Mouse (Mus musculus): Measurements from ENCODE around the gene Ccdc85c. TPM values are rescaled to one million over a fixed set of nuclear protein-coding genes. Genes with fewer than 3 reads are reported as not detected.

Gene Ccdc85c
- polyA plus RNA-seq, 1 experiment from 2014 or later = 8.3 TPM

GRCm38 (mm10) chr12:108246759-108247500 lies 28.3 kb downstream of the Ccdc85c start:
- no peak for DNase-seq
- peaks cover 32% of the 10 kb centered on the region for H3K4me1 ChIP-seq (ENCODE audit: insufficient read depth)
- no peak overlapping the region for H3K4me2 ChIP-seq
- no peak overlapping the region for H3K27ac ChIP-seq (ENCODE audit: low read depth)
- H3K27me3 ChIP-seq (ENCODE audit: insufficient read depth, low read length) = no peaks in the 10 kb centered on the region
- no peak for ATAC-seq (ENCODE audit: insufficient read depth)
- 69% methylated on average over 10 of the region's 10 CpGs for WGBS
- TF ChIP-seq CTCF (IDR thresholded peaks at IDR 0.05; ENCODE audit: low read depth) = no peak
- no peak overlapping the region for H3K9ac ChIP-seq
- H3K9me3 ChIP-seq (ENCODE audit: low read depth, low read length) = no peaks in the 10 kb centered on the region
- H3K4me3 ChIP-seq (ENCODE audit: low read depth, low read length) = no peak overlapping the region
- H3K36me3 ChIP-seq (ENCODE audit: insufficient read depth) = no peaks in the 10 kb centered on the region

- ATAC-seq (ENCODE audit: insufficient read depth) = no peak
- Histone ChIP-seq H3K27me3 (ENCODE audit: insufficient read depth, low read length) (no peaks in the 10 kb centered on the region), H3K36me3 (ENCODE audit: insufficient read depth) (no peaks in the 10 kb centered on the region), H3K4me1 (ENCODE audit: insufficient read depth) (peaks cover 34% of the 10 kb centered on the region), H3K9me3 (ENCODE audit: low read depth, low read length) (no peaks in the 10 kb centered on the region), H3K4me3 (ENCODE audit: low read depth, low read length) (no peak overlapping the region), H3K4me2 (no peak overlapping the region), H3K27ac (ENCODE audit: low read depth) (no peak overlapping the region), H3K9ac (no peak overlapping the region)
- WGBS = 42% methylated on average over 9 of the region's 9 CpGs
- no peak for TF ChIP-seq CTCF (IDR thresholded peaks at IDR 0.05; ENCODE audit: low read depth)
- no peak for DNase-seq
Observed at GRCm38 (mm10) chr12:108245579-108245978, 29.6 kb downstream of the Ccdc85c start.

DNA sequence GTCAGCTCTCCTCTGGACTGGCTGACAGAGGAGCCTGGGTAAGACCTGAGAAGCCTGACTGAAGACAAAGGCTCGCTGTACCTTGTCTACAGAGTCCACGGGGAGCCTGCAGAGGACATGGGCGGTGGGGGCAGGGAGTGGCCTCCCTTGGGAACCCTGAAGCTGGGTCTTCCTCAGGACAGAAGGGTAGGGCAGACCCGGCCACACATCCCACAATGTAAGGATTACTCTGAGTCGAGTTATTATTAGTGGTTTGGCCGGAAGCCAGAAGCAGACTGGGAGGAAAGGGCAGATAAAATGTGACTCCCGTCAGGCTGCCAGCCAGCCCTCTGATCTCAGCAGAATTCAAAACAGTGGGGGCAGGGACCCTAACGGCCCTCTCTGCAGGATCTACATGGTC lies 30.4 kb downstream of the Ccdc85c start:
- no peak overlapping the region; the same call in 1 of the 2 replicates for H3K9ac ChIP-seq
- H3K9me3 ChIP-seq (ENCODE audit: low read depth, low read length) = no peaks in the 10 kb centered on the region
- H3K27me3 ChIP-seq (ENCODE audit: insufficient read depth, low read length) = no peaks in the 10 kb centered on the region
- DNase-seq = peak; percentile 94
- H3K36me3 ChIP-seq (ENCODE audit: insufficient read depth) = no peaks in the 10 kb centered on the region
- peak; percentile 55 for ATAC-seq (ENCODE audit: insufficient read depth)
- H3K4me3 ChIP-seq (ENCODE audit: low read depth, low read length) = no peak overlapping the region
- H3K4me2 ChIP-seq = peak overlapping the region; percentile 34
- TF ChIP-seq CTCF (IDR thresholded peaks at IDR 0.05; ENCODE audit: low read depth) = no peak
- peak overlapping the region; percentile 19; the same call in 1 of the 2 replicates for H3K27ac ChIP-seq (ENCODE audit: low read depth)
- WGBS = 2% methylated on average over 8 of the region's 8 CpGs
- peaks cover 36% of the 10 kb centered on the region for H3K4me1 ChIP-seq (ENCODE audit: insufficient read depth)

DNA sequence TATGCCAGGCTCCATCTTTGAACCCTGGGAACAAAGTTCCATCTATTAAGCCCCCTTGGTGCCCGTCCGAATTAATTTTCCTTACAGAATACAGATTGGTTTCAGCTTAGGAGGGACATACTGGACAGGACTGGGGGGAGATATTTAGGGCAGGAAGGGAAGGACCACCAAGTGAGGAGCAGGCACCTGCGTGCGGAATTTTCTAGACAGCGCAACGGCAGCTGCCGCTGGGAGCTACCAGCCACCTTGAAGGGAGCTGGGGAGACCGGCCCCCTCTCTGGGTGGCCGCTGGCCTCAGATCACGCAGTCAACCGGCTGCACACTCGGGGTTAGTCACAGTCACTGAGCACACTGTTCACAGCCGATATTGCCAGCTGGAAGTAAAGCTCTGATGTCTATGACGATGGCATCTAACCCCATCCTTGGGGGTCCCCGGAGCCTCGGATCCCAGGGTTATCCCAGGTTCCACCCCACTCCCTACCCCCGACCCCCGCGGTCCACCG lies 32.9 kb downstream of the Ccdc85c start:
- H3K27me3 ChIP-seq (ENCODE audit: insufficient read depth, low read length) = no peaks in the 10 kb centered on the region
- H3K4me1 ChIP-seq (ENCODE audit: insufficient read depth) = peaks cover 45% of the 10 kb centered on the region
- no peak overlapping the region; the same call in 1 of the 2 replicates for H3K9ac ChIP-seq
- no peaks in the 10 kb centered on the region for H3K36me3 ChIP-seq (ENCODE audit: insufficient read depth)
- WGBS = 82% methylated on average over 20 of the region's 20 CpGs
- H3K9me3 ChIP-seq (ENCODE audit: low read depth, low read length) = no peaks in the 10 kb centered on the region
- ATAC-seq (ENCODE audit: insufficient read depth) = no peak
- no peak for DNase-seq
- H3K4me3 ChIP-seq (ENCODE audit: low read depth, low read length) = no peak overlapping the region
- no peak overlapping the region for H3K4me2 ChIP-seq
- no peak overlapping the region for H3K27ac ChIP-seq (ENCODE audit: low read depth)
- no peak for TF ChIP-seq CTCF (IDR thresholded peaks at IDR 0.05; ENCODE audit: low read depth)

GRCm38 (mm10) chr12:108241626-108242025 lies 33.6 kb downstream of the Ccdc85c start:
- Histone ChIP-seq H3K9ac (no peak overlapping the region; the same call in 1 of the 2 replicates), H3K27ac (ENCODE audit: low read depth) (no peak overlapping the region), H3K4me3 (ENCODE audit: low read depth, low read length) (no peak overlapping the region), H3K36me3 (ENCODE audit: insufficient read depth) (no peaks in the 10 kb centered on the region), H3K9me3 (ENCODE audit: low read depth, low read length) (no peaks in the 10 kb centered on the region), H3K4me1 (ENCODE audit: insufficient read depth) (peaks cover 41% of the 10 kb centered on the region), H3K27me3 (ENCODE audit: insufficient read depth, low read length) (no peaks in the 10 kb centered on the region), H3K4me2 (no peak overlapping the region)
- no peak for TF ChIP-seq CTCF (IDR thresholded peaks at IDR 0.05; ENCODE audit: low read depth)
- no peak for DNase-seq
- no peak for ATAC-seq (ENCODE audit: insufficient read depth)
- 58% methylated on average over 6 of the region's 6 CpGs for WGBS

- H3K4me2 ChIP-seq = no peak overlapping the region
- ATAC-seq (ENCODE audit: insufficient read depth) = no peak
- WGBS = 39% methylated on average over 21 of the region's 21 CpGs
- TF ChIP-seq CTCF (IDR thresholded peaks at IDR 0.05; ENCODE audit: low read depth) = no peak
- no peaks in the 10 kb centered on the region for H3K36me3 ChIP-seq (ENCODE audit: insufficient read depth)
- peaks cover 37% of the 10 kb centered on the region for H3K4me1 ChIP-seq (ENCODE audit: insufficient read depth)
- DNase-seq = no peak
- H3K4me3 ChIP-seq (ENCODE audit: low read depth, low read length) = no peak overlapping the region
- no peak overlapping the region for H3K27ac ChIP-seq (ENCODE audit: low read depth)
- no peaks in the 10 kb centered on the region for H3K9me3 ChIP-seq (ENCODE audit: low read depth, low read length)
- no peak overlapping the region for H3K9ac ChIP-seq
- no peaks in the 10 kb centered on the region for H3K27me3 ChIP-seq (ENCODE audit: insufficient read depth, low read length)
Observed at GRCm38 (mm10) chr12:108240953-108241588, 34.2 kb downstream of the Ccdc85c start.

- Histone ChIP-seq H3K9me3 (ENCODE audit: low read depth, low read length) (no peaks in the 10 kb centered on the region), H3K4me3 (ENCODE audit: low read depth, low read length) (no peak overlapping the region), H3K36me3 (ENCODE audit: insufficient read depth) (no peaks in the 10 kb centered on the region), H3K27me3 (ENCODE audit: insufficient read depth, low read length) (no peaks in the 10 kb centered on the region), H3K27ac (ENCODE audit: low read depth) (no peak overlapping the region), H3K4me1 (ENCODE audit: insufficient read depth) (peaks cover 31% of the 10 kb centered on the region), H3K9ac (no peak overlapping the region), H3K4me2 (no peak overlapping the region)
- DNase-seq (no peak), ATAC-seq (ENCODE audit: insufficient read depth) (no peak)
- TF ChIP-seq CTCF (IDR thresholded peaks at IDR 0.05; ENCODE audit: low read depth) = no peak
- 76% methylated on average over 13 of the region's 13 CpGs for WGBS
Observed at GRCm38 (mm10) chr12:108240401-108240890, 34.8 kb downstream of the Ccdc85c start.
